Mouse (Mus musculus) heart, postnatal 0 days (tissue): ENCODE data around the gene Hk2.

Experiments
- CTCF ChIP-seq: IDR thresholded peaks from 2 replicates; pipeline ENCODE4 v1.5.1; 2016; ENCODE audit warnings: antibody characterized with exemption, control low read depth, low read depth
- EP300 ChIP-seq: IDR thresholded peaks from 2 replicates; pipeline ENCODE4 v1.6.1; 2016; ENCODE audit warnings: antibody characterized with exemption, low read depth

DNA sequence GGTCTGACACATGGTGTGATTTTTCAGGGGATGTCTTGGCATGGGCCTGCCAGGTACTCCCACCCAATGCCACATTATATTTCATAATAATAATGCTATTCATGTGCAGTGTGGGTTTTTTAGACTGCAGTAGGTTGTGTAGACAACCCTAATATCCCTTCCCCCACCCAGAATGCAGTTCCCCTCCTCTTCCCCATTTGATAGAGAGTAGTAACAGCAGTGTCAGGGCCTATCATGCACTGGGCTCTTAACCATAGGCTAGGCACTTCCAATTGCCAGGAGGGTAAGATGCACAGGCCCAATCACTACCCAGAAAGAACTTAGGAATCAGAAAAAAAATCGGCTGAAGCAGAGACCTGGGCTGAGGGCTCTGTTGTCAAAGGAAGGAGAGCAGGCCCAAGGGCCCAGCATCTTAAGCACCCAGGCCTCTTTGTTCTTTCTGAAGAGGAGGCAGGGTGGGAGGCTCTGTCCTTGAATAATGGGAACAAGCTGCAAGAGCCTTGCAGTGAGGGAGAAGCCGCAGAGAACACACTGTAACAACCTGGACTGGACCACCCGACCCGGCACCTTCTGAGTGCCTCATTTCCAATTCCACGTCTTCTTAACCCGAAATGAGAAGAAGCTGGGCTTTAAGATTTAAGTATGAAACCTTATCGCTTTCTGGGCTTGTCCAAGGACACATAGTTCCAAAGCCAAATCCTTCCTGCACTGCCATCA lies 33.9 kb upstream of the Hk2 start:
- no peak for TF ChIP-seq EP300
- TF ChIP-seq CTCF, result no peak
